Mouse (Mus musculus) limb, embryonic 11.5 days (tissue): Measurements from ENCODE around the gene Proca1. TPM values are rescaled to one million over a fixed set of nuclear protein-coding genes. Genes with fewer than 3 reads are reported as not detected.

Experiments used
- ATAC-seq: fragments of 200-750 bp; cut with Nextera tagmentation; 2 replicates; pipeline ENCODE4 v1.8.0; 2017; ENCODE audit warnings: low read depth; ENCODE audit not compliant: insufficient number of reproducible peaks, low FRiP score, low TSS enrichment
- DNase-seq: peaks from one replicate; pipeline ENCODE4 v3.0.0-alpha.2; 2015; ENCODE audit warnings: low spot score
- H3K27ac ChIP-seq: fragments of 300-500 bp; sonication (generic); replicated peaks from 2 replicates; pipeline ENCODE4 v1.5.1; 2014; ENCODE audit warnings: low read depth, mild to moderate bottlenecking, low read length
- H3K27me3 ChIP-seq: fragments of 300-500 bp; sonication (generic); 2 replicates; pipeline ENCODE4 v1.6.1; 2014; ENCODE audit warnings: mild to moderate bottlenecking, low read length, mixed read lengths; ENCODE audit not compliant: control insufficient read depth, insufficient read depth
- H3K36me3 ChIP-seq: fragments of 300-500 bp; sonication (generic); 2 replicates; pipeline ENCODE4 v1.6.1; 2014; ENCODE audit warnings: mild to moderate bottlenecking, low read length, moderate library complexity, mixed read lengths; ENCODE audit not compliant: control insufficient read depth, insufficient read depth
- H3K4me1 ChIP-seq: fragments of 300-500 bp; sonication (generic); 2 replicates; pipeline ENCODE4 v1.6.1; 2014; ENCODE audit warnings: low read length, mixed read lengths; ENCODE audit not compliant: control insufficient read depth, insufficient read depth
- H3K4me2 ChIP-seq: fragments of 300-500 bp; sonication (generic); 2 replicates; pipeline ENCODE4 v1.6.1; 2014; ENCODE audit warnings: low read depth, mild to moderate bottlenecking, moderate library complexity; ENCODE audit not compliant: severe bottlenecking
- H3K4me3 ChIP-seq: fragments of 300-500 bp; sonication (generic); 2 replicates; pipeline ENCODE4 v1.5.1; 2014; ENCODE audit warnings: low read depth, low read length
- H3K9ac ChIP-seq: fragments of 300-500 bp; sonication (generic); 2 replicates; pipeline ENCODE4 v1.6.1; 2014; ENCODE audit warnings: mild to moderate bottlenecking, low read length
- H3K9me3 ChIP-seq: fragments of 300-500 bp; sonication (generic); 2 replicates; pipeline ENCODE4 v1.6.1; 2016; ENCODE audit warnings: low read length; ENCODE audit not compliant: control insufficient read depth
- WGBS: fragments of 180-500 bp; shearing (Covaris S2); extraction: QIAGEN DNeasy Blood & Tissue Kit; methylation state at CpG from one replicate; pipeline ENCODE4 v1.1.7; 2014; 5-methylcytosine and 5-hydroxymethylcytosine counted together
- polyA plus RNA-seq: library from polyadenylated mRNA; unstranded; fragments of >200 nt; fragmentation: Nextera tagmentation; extraction: Ambion mirVana; gene quantifications from 2 replicates; pipeline ENCODE4 v1.2.1, GENCODE M21; 2014

Proca1 gene
- polyA plus RNA-seq, 1 experiment from 2014 or later = 1.3 TPM

GRCm38 (mm10) chr11:78210615-78211014 is 17.4 kb downstream of the Proca1 start:
- H3K27ac ChIP-seq = no peak overlapping the region
- peaks cover 62% of the 10 kb centered on the region for H3K36me3 ChIP-seq
- H3K9ac ChIP-seq = no peak overlapping the region
- H3K4me1 ChIP-seq = no peaks in the 10 kb centered on the region
- no peak overlapping the region for H3K4me2 ChIP-seq
- H3K4me3 ChIP-seq = no peak overlapping the region
- H3K27me3 ChIP-seq = no peaks in the 10 kb centered on the region
- 71% methylated on average over 7 of the region's 7 CpGs for WGBS
- no peaks in the 10 kb centered on the region for H3K9me3 ChIP-seq
- DNase-seq (no peak), ATAC-seq (no peak)

GRCm38 (mm10) chr11:78211513-78211912 is 18.3 kb downstream of the Proca1 start:
- WGBS = 92% methylated on average over 5 of the region's 5 CpGs
- Histone ChIP-seq H3K36me3 (peaks cover 66% of the 10 kb centered on the region), H3K4me2 (no peak overlapping the region), H3K9ac (no peak overlapping the region), H3K4me1 (no peaks in the 10 kb centered on the region), H3K9me3 (no peaks in the 10 kb centered on the region), H3K27ac (no peak overlapping the region), H3K4me3 (no peak overlapping the region), H3K27me3 (no peaks in the 10 kb centered on the region)
- ATAC-seq (no peak), DNase-seq (no peak)

GRCm38 (mm10) chr11:78213086-78213817 is 20.1 kb downstream of the Proca1 start:
- Histone ChIP-seq H3K9ac (no peak overlapping the region), H3K4me2 (no peak overlapping the region), H3K36me3 (peaks cover 60% of the 10 kb centered on the region), H3K27me3 (no peaks in the 10 kb centered on the region), H3K9me3 (no peaks in the 10 kb centered on the region), H3K4me3 (no peak overlapping the region), H3K4me1 (no peaks in the 10 kb centered on the region), H3K27ac (no peak overlapping the region)
- no peak for DNase-seq
- 94% methylated on average over 14 of the region's 14 CpGs for WGBS
- no peak for ATAC-seq

GRCm38 (mm10) chr11:78215709-78216317 is 22.6 kb downstream of the Proca1 start:
- no peak for ATAC-seq

GRCm38 (mm10) chr11:78223586-78223985 is 30.4 kb downstream of the Proca1 start:
- no peaks in the 10 kb centered on the region for H3K27me3 ChIP-seq
- no peak overlapping the region for H3K9ac ChIP-seq
- no peaks in the 10 kb centered on the region for H3K9me3 ChIP-seq
- WGBS = 92% methylated on average over 4 of the region's 4 CpGs
- H3K4me1 ChIP-seq = no peaks in the 10 kb centered on the region
- no peak overlapping the region for H3K4me3 ChIP-seq
- DNase-seq (no peak), ATAC-seq (no peak)
- no peak overlapping the region for H3K4me2 ChIP-seq
- peaks cover 60% of the 10 kb centered on the region for H3K36me3 ChIP-seq
- no peak overlapping the region for H3K27ac ChIP-seq

More at GRCm38 (mm10) chr11:78215709-78216317, 22.6 kb downstream of the Proca1 start:
- no peak for DNase-seq
- H3K27me3 ChIP-seq = no peaks in the 10 kb centered on the region
- H3K9me3 ChIP-seq = no peaks in the 10 kb centered on the region
- H3K9ac ChIP-seq = no peak overlapping the region; the same call in 1 of the 2 replicates
- 87% methylated on average over 11 of the region's 11 CpGs for WGBS
- H3K36me3 ChIP-seq = peaks cover 59% of the 10 kb centered on the region
- no peak overlapping the region for H3K4me2 ChIP-seq
- H3K4me3 ChIP-seq = no peak overlapping the region
- no peaks in the 10 kb centered on the region for H3K4me1 ChIP-seq
- H3K27ac ChIP-seq = no peak overlapping the region

GRCm38 (mm10) chr11:78231518-78231917 is 38.3 kb downstream of the Proca1 start:
- Histone ChIP-seq H3K36me3 (peaks cover 48% of the 10 kb centered on the region), H3K27ac (no peak overlapping the region), H3K27me3 (no peaks in the 10 kb centered on the region), H3K4me3 (no peak overlapping the region), H3K9me3 (no peaks in the 10 kb centered on the region), H3K9ac (no peak overlapping the region), H3K4me2 (no peak overlapping the region), H3K4me1 (no peaks in the 10 kb centered on the region)
- DNase-seq = no peak
- no peak for ATAC-seq
- 91% methylated on average over 6 of the region's 6 CpGs for WGBS

- H3K36me3 ChIP-seq = peaks cover 7% of the 10 kb centered on the region; the same call in 1 of the 2 replicates
- no peak overlapping the region for H3K27ac ChIP-seq
- no peaks in the 10 kb centered on the region for H3K9me3 ChIP-seq
- no peak overlapping the region for H3K9ac ChIP-seq
- WGBS = 94% methylated on average over 9 of the region's 9 CpGs
- no peak overlapping the region for H3K4me2 ChIP-seq
- H3K4me1 ChIP-seq = peaks cover 5% of the 10 kb centered on the region
- no peak overlapping the region for H3K4me3 ChIP-seq
- no peaks in the 10 kb centered on the region for H3K27me3 ChIP-seq
- DNase-seq (no peak), ATAC-seq (no peak)
Observed at GRCm38 (mm10) chr11:78240193-78240857, 47.1 kb downstream of the Proca1 start.

- DNase-seq = no peak
- Histone ChIP-seq H3K4me3 (peak overlapping the region; percentile 80), H3K4me2 (peak overlapping the region; percentile 74), H3K9ac (peak overlapping the region; percentile 72), H3K27ac (peak overlapping the region; percentile 56; the same call in 1 of the 2 replicates), H3K36me3 (peaks cover 2% of the 10 kb centered on the region; the same call in 1 of the 2 replicates), H3K4me1 (peaks cover 5% of the 10 kb centered on the region), H3K9me3 (no peaks in the 10 kb centered on the region), H3K27me3 (no peaks in the 10 kb centered on the region)
- WGBS = under 1% methylated on average over 19 of the region's 19 CpGs
- 0 out of 2 replicates have a peak, but pooled peaks have one; percentile 8 for ATAC-seq
Observed at GRCm38 (mm10) chr11:78245261-78245626, 52.1 kb downstream of the Proca1 start.
